Mouse (Mus musculus): ENCODE results near the gene Efnb2.

Efnb2 gene

DNA sequence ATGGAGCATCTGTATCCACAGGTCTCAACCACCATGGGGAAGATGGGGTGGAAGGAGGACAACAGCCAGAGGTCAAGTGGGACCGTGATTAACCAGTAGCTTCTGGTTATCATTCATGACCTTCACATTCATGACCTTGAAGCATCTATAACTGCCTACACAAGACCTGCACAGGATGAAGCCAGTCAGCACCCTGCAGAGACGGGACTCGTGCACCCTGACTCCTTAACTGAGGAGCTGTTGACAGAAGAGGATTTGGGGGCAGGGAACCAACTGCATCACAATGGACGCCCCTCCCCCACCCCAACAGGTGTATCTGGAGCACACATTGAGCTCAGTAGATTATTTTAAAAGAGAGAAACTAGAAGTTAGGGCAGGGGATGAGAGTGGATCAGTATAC is 49.1 kb downstream of the Efnb2 start:
- DNase-seq = no peak

DNA sequence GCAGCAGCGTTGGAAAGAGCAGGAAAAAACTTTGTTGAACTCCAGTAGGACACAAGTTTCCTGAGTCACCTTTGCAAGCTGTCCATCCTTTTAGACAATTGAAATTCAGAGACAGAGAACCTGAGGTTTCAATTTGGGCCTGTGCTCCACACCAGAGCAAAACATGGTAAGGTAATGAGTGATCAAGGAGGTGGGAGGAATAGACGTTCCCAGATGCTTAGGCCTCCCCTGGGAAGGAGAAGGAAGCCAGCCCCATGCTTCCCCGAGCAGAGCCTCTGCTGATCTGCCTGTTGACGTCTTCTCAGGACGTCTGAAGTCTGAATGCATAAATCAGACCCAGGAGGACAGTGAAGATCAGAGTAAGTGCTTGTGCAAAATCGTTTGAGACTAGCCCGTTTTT is 51.3 kb downstream of the Efnb2 start:
- DNase-seq = no peak

DNA sequence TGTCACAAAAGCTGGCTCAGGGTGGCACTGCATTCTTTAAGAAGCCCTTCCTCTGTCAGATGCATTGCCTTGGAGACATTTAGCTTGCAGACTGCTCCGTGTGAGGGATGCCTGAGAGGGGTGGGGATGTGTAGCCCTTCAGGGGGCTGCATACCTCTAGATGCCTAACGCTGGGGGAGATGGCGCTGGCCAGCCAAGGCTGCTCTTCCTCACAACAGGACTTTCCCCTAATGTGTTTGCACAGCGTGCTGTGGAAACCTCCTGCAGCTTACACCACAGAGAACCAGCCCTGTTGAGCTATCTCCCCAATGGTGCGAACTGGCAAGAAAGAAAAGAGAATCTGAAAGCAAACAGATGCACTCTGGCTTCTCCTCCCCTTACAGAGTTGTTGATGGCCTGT is 51.9 kb downstream of the Efnb2 start:
- DNase-seq = no peak

DNA sequence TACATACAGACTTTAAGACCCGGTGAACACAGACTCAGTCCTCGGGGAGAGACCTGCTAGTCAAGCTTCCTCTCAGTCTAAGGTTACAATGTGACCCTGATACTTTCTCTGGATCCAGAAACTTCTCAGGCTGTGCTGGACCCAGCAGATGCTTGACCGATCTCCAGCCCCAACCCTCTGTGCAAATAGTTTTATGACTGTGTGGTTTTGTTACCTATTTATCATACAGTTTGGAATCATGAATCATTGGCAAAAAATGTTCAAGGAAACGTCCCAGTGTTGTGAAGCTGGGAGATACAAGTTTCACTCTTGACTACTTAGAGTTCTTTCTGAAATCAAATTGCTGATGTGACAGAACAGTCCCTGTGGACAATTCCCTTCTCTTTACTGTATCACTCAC is 55.4 kb downstream of the Efnb2 start:
- no peak for DNase-seq

DNA sequence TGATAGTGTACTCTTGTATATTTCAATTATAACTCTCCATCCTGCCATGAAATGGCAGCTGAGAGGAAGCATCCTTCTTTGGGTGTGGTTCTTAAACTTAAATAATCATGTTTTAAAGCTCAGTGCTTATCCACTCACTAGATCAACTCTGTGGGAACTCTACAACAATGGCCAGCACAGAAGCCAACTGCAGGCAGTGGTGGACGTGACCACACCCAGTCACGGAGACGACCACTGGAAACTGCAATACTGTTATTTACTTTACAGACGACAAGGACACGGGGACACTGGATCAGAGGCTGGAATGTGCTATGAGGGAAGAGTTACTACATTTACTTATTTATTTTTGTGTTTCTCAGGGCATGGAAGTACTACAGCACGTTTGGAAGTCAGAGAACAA is 57.2 kb downstream of the Efnb2 start:
- no peak for DNase-seq

DNA sequence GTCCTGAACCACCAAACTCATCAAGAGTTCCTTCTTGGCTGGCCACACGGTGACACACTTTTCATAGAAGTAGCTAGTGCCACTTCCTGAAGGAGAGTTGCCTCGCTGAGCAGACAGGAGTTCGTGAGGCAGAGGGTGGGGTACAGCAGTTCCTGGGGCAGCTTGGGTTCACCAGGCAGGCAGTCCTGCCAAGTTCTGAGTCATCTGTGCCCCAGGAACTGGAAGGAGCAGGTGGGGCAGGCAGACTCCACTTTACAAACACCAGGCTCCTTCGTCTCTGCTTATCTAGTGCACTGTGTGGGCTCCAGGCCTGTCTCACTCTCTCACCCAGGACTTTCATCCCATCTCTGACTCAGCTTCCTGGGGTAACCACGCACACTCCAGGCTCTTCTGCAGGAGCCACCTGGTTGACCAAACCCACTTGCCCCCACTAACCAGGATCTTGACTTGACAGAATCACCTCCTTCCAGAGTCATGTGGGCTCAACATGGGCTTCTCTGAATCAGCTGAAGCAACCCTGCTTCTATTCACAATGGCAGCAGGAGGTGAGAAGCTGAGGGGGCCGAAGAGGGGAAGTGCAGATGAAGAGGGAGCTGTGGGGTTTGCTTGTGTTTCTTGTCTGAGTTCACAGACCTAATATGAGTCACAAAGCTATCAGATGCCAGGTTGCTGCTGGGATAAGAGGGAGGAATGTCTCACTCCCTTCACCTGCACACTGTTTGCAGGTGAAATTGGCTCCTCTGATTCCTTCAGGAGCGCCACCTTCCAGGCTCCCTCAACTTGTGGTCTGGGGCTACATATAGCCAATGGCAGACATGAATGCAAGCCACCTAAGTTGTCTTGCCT is 58.2 kb downstream of the Efnb2 start:
- DNase-seq = no peak

DNA sequence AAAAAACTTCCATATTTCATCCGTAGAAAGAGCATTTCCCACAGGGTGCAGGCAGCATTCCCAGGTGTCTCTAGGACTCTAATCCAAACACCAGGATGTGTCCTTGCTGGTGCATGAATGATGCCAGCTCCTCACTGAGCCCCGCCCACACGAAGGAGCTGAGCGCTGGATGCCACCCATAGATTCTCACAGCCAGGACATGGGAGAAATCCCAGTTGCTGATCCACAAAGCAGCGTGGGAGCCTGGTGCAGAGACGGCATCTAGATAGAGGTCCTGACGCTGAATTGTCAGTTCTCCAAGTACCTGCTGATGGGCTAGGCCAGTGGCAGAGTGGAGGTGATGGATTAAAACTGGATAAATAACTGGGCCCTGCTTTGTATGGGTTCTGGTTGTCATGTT is 61.1 kb downstream of the Efnb2 start:
- no peak for DNase-seq

DNA sequence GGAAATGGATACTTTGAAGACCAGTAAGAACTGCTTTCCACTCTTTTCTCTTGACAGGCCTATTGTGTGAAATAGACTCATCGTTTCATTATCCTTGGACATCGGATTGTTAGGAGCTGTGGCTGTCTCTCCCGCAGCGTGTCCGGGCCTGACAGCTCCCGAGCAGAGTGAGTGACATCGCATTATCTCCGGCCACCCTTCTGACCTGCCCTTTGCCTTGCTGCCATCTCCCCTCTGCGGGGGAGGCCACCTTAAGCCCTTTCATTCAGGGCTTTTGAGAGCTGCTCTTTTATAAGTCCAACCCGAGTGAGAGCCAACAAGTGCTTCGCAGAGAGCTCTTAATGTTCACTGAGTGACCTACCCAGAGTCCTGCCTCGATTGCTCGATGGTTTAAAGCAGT is 63.6 kb downstream of the Efnb2 start:
- no peak for DNase-seq

DNA sequence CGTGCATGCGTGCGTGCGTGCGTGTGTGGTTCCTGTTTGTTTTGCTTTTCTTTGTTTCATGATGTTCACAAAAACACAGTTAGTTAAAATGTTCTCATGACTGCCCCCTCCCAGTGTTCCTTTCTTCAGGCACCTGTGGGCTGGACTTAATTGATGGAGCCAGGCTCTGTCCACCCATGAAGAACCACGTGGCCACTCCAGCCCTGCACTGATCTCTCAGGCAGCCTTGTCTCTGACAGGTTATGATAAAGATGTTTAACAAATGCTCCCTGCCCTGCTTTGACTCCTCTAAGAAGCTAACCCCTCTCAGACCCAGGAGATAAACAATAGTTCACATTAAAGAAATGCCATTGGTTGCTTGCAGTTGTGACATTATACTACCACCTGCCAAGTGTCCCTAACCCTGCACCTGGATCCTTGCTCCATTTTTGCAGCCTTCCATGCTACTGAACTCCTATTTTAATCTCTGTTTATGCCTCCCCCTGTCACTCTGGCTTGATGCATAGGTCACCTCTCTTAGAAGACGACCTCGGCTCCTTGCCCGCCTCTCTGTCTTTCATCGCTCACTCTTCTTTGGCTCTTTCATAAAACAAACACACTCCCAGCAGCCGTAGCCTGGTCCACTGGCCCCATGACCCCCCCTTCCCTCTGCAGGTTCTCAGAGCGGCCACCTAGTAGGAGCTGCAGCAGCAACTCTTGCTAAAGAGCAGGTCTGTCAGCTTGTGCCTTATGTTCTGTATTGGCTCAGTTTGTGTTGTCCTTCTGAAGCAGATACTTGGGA is 65.0 kb downstream of the Efnb2 start:
- no peak for DNase-seq

DNA sequence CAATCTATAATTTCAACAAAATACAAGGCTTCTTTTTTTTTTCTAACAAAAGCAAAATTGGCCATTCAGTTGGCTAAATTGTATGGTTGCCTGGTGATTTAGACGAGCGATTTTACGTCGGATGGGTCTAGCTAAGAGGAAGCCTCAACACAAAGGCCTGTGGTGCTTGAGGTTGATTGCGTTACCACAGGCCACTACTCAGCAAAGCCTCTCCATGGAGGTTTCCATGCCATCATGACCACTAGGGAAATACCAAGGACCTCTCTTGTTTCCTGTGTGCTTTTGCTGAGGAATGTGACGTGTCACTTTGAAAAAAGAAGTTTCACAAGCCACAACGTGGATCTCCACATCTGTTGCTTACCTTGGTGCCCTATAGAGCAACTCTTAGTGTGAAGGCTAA is 67.2 kb downstream of the Efnb2 start:
- no peak for DNase-seq

DNA sequence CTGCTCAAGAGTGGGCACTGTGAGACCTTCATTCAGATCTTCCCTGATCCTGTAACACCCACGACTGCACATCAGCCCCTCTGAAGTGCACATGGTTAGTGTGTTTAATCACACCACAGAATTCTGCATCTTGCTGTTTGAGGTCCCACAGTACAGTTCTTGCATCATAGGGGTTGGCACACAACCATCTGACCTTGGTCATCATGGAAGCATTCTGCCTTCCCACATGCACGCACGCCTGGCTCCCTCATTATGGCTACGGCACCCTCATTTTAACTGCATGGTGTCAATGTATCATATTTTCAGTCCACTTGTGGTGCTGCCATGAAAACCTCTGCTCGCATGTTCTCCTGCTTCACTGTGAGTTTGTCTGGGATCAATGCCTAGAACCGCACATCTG is 67.7 kb downstream of the Efnb2 start:
- no peak for DNase-seq

DNA sequence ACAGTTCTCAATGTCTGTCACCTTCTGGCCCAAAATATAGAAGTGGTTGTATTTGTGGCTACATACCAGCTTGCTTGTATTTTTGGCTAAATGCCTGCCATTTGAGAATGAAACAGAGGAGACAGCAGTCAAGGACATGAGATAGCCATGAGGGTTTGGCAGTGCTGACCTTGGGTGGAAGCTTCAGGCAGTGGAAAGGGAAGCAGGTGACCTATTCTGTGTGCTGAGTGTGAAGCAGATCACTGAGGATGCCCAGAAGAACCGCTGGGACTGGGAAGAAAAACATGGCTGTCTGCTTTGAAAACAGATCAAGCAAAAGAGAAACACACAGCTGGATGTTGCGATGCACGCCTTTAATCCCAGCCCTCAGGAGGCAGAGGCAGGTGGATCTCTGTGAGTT is 68.7 kb downstream of the Efnb2 start:
- DNase-seq = no peak

DNA sequence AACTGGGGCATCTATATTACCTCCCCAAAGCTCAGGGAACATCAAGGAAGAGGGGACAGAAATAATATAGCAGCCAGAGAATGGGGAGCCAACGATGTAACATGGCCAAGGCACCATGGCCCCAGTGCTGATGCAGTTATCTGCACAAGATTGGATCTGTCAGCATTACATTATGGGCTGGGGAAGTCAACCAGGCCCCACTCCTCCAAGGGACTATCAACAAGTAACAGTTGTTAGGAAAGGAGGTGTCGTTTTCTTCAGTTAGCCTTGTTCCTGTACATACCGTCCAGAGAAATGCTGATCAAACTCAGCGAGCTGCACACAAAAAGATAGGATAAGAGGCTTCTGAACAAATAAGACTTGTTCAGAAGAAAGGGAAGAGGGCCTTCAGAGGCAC is 77.1 kb downstream of the Efnb2 start:
- DNase-seq = no peak

DNA sequence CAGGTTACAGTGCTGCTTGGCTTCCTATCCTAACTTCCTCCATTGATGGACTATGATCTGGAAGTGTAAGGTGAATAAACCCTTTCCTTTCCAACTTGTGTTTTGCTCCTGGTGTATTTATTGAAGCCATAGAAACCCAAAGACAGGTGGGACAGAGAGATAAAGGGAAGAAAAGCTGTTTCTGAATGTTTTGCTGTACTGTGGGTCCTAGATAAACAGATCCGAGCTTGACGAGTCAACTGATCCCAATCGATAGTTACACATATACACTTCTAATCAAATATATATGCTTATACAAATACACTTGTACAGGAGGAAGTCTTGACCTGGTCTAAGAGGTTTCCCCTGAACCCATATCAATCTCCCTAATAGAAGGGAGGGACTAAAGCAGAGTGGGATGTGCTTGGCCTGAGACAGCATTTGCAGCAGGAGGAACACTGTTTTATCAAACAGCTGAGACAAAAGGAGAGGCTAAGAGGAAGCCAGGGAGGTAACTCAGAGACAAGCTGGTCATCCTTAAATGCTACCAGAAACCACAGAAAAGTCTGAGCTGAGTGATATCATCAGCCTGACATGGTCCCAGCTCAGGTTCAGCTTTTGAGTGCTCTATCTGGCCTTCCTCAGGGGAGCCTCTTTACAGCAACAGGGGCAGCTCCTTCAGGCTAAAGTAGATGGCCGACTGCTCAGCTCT is 77.6 kb downstream of the Efnb2 start:
- DNase-seq = no peak

DNA sequence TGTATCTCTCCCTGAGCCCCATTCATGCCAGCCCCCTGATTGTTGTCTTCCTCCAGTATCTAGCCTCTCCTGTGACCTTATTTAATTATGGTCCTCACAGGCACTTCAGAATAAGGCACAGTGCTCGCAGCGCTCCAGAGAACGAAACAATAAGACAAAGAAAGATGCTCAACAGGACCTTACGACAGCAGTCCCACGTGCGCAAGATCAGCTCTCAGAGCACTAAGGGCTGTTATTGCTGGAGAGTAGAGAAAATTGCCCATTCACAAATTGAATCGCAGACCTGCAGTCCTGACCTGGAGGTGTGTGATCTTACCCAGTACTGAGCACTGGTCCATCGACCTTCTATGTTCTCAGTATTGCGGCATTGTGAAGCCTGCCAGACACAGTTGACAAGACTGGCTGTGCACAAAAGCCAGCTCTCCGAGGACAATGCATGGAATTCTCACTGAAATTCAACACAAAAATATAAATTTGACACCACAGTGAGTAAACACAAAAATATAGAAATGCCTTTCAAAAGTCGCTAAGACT is 83.2 kb downstream of the Efnb2 start:
- DNase-seq = no peak

DNA sequence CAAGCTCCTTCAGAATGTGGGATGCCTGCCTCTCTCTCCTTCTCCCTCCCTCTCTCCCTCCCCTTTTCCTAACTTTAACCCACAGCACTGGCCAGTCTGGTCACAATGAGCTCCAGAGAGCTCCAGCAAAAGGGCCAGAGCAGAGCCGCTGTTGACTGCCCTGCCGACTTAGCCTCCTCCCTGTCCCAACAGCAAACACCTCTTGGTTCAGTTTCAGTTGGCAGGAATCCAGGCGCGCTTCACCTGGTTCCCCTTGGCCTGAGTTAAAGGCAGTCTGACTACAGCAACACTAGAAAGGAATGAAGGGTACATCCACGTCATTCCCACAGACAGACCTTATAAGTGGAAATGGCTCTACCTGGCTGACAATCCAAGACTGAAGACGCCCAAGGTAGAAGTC is 84.2 kb downstream of the Efnb2 start:
- no peak for DNase-seq

DNA sequence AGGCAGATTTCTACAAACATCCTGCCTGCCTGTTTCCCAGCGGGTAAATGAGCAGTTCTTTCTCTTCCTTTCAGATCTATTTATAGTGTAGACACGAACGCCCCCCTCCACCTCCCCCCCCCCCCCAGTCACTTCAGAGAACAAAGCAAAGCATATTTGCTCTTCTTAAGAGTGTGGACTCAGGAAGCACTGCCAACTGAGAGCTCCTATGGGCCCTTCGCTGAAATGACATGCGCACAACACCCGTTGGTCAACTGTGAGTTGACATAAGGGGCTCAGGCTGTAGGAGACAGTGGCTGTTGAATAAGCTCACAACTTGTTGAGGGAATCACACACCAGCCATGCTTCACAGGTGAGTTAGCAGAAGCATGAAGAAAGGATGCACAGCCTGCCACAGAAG is 84.8 kb downstream of the Efnb2 start:
- DNase-seq = no peak

DNA sequence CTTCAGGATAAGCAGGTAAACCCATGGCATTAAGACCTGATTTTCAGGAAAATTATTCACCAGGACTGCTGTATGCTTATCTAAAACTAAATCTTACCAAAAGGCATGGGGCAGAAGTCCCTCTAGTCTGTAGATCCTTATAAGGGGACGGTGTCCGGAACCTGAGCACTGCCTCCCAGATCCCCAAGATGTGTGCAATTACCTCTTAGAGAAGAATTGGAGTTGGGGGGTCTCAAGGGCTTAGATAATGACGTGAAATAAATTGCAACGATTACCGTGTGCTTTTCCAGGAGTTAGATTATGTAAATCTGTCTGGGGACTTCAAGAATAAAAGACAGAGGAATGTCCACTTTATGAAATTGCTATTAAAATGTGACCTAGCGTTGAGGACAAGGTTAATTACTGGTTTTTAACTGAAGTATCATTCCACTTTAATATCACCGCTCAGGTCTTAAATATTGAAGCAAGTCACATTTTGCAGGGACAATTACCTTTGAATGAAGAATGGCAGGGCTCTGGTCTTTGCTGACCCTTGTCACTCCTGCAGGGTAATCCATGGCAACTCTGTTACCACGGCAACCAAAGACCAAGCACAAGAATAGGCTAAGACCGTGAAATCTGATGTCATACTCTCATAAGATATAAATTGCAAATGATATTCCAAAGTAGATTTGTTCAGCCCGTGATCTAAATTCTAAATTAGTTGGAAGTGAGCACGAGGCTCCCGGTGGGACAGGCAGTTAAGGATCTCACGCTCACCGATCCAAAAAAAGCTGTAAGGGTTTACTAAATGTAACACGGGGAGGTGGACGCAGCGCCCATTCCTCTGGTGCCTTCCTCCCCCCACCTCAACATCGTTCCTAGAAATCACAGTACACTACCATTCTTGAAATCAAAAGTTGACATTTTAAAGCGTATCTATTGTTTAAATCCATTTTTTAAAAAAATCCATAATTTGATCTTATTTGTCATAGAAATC is 86.2 kb downstream of the Efnb2 start:
- no peak for DNase-seq

DNA sequence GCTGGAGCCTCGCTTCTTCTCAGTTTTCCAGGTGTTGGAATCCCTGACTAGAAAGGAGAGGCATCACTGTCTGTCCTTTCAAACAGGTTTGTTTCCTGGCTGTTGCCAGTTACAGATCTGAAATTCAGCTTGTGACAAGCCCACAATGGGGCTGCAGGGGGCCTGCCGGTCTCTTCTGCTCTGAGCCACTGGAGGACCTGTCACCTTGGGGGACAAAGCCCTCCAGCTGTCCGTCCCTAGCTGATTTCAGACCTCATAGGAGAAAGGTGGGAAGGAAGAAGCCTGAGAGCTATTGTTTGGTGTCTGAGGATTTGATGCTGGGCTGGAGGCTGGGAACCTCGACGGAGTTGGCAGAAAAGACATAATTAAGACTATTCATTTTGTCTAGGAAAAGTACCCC is 88.8 kb downstream of the Efnb2 start:
- no peak for DNase-seq

DNA sequence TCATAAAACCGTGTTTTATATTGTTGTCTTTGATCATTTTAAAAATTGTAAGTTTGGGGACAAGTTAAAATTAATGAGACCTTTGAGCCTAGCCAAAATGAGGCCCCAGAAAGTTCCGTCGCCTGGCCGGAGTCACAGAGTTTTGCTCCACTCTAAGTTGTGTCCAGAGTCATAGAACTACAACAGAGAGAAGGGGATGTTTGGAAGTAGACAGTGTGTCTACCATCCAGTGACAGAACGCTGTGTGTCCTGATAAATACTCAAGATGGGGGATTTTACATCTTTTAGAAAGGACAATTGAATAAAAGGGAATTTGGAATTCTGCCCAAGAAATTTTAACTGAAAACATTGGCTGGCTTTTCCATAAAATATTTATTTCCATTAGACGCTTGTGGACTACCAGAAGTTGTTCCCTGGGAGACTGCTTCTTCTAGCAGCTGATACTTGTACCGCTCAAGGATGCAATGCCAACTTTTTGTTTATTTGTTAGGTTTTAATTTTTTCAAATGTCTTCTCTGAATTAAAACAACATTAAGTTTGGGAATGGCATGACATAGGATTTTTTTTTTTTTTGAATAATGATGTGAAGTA is 89.3 kb downstream of the Efnb2 start:
- DNase-seq = no peak

DNA sequence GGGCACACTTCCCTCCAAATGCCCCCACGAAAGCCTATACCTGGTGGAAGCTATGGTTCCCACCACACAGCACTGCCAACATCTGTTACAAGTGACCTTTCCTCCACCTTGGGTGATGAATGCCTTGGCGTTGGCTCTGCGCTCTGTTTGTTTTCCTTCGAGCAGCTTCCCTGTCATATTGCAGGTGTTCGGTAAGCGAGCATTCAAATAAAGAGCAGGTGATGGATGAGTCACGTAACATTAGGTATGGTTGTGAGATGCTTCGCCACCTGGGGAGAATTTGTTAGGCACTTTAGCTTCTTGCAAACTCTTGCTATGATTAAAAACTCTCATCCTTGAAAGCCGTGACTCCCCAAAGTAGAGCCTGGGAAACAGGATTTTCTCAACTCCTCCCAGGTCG is 91.8 kb downstream of the Efnb2 start:
- DNase-seq = no peak

DNA sequence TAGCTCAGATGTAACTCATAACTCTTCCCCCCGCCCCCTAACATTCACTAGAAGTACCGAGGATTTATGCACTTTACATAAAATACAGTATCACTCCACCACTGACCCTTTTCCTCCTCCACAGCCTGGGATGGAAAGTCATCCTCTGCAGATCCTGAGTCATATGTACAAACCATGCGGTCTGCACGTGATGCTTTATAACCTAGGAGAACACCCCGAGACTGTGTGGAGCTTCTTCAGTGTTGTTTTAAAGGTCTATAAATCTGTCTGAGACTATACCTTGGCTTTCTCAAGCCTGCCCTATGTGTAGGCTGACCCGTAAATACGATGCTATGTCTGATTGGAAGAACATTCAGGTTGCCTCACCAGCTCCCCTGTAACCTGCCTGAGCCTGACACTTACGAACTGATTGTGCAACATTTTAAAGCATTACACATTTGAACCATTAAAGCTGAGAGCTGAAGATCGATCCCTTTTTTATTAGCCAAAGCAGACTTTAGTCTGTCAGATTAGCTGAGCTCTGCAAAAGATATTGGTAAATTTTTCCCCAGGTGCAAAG is 92.7 kb downstream of the Efnb2 start:
- no peak for DNase-seq
